Mouse (Mus musculus) neural tube, embryonic 14.5 days (tissue): Measurements from ENCODE around the gene Mctp1. TPM values are rescaled to one million over a fixed set of nuclear protein-coding genes. Genes with fewer than 3 reads are reported as not detected.
"Not testable (repeated sequence)": the region's sequence is repeated elsewhere in the genome, so short reads cannot be mapped to it uniquely, and the experiment has no call there.

Experiments
- ATAC-seq: fragments of 200-750 bp; cut with Nextera tagmentation; 2 replicates; pipeline ENCODE4 v1.8.0; 2017; ENCODE audit warnings: low read depth, mild to moderate bottlenecking, moderate TSS enrichment, moderate library complexity
- H3K27ac ChIP-seq: fragments of 300-500 bp; sonication (generic); 2 replicates; pipeline ENCODE4 v1.5.1; 2014; ENCODE audit warnings: low read depth, mild to moderate bottlenecking, control low read depth, low read length, moderate library complexity, mixed read lengths
- H3K27me3 ChIP-seq: fragments of 300-500 bp; sonication (generic); 2 replicates; pipeline ENCODE4 v1.6.1; 2014; ENCODE audit warnings: low read length; ENCODE audit not compliant: control insufficient read depth, insufficient read depth
- H3K36me3 ChIP-seq: fragments of 300-500 bp; sonication (generic); 2 replicates; pipeline ENCODE4 v1.6.1; 2014; ENCODE audit warnings: low read length, mixed read lengths; ENCODE audit not compliant: control insufficient read depth, insufficient read depth
- H3K4me1 ChIP-seq: fragments of 300-500 bp; sonication (generic); 2 replicates; pipeline ENCODE4 v1.6.1; 2014; ENCODE audit warnings: low read length; ENCODE audit not compliant: control insufficient read depth, insufficient read depth
- H3K4me2 ChIP-seq: fragments of 300-500 bp; sonication (generic); 2 replicates; pipeline ENCODE4 v1.6.1; 2014; ENCODE audit warnings: mild to moderate bottlenecking, low read depth, low read length, control low read depth
- H3K4me3 ChIP-seq: fragments of 300-500 bp; sonication (generic); 2 replicates; pipeline ENCODE4 v1.5.1; 2014; ENCODE audit warnings: low read depth, low read length, control low read depth, mixed read lengths
- H3K9ac ChIP-seq: fragments of 300-500 bp; sonication (generic); replicated peaks from 2 replicates; pipeline ENCODE4 v1.6.1; 2014; ENCODE audit warnings: low read depth, mild to moderate bottlenecking, control low read depth, low read length, mixed read lengths
- H3K9me3 ChIP-seq: fragments of 300-500 bp; sonication (generic); 2 replicates; pipeline ENCODE4 v1.6.1; 2016; ENCODE audit warnings: low read length; ENCODE audit not compliant: control insufficient read depth
- WGBS: fragments of 180-500 bp; shearing (Covaris S2); extraction: QIAGEN DNeasy Blood & Tissue Kit; methylation state at CpG from one replicate; pipeline ENCODE4 v1.1.7; 2014; 5-methylcytosine and 5-hydroxymethylcytosine counted together
- polyA plus RNA-seq: library from polyadenylated mRNA; unstranded; fragments of >200 nt; fragmentation: Nextera tagmentation; extraction: Ambion mirVana; gene quantifications from 2 replicates; pipeline ENCODE4 v1.2.1, GENCODE M21; 2014

Mctp1 gene
- 2.2 and 2.3 TPM in 2 replicates for polyA plus RNA-seq

DNA sequence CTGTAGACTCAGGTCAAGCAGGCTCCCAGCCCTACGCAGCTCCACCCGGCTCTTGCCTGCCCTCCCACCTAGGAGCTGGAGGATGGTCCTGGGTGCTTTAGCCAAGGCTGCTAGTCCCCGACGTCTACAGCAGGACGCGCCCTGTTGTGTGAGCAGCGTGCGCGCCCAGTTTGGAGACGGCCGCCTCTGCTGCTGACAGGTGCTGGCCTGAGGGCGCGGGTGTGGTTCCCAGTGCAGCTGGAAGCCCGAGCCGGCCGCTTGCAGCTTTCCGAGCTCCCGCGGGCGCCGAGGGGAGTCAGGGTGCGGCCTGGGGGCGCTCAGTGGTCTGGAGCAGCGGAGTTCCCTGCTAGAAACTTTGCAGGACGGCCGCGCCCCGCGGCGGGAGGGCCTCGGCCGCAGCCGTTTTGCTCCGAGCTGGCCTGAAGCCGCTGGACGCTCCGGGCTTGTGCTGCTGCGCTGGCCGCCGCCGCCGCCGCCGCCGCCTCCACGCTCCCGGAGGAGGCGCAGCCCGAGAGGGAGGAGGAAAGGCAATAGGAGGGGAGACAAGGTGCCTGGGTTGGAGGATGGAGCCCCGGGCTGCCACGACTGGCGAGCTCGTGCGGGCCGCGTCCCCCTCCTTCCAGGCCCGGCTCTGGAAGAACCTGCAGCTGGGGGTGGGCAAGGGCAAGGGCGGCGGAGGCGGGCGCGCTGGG, at the start of gene Mctp1:
TSS of gene Mctp1 (plus strand) at position 564 of the 692 bp plus-strand sequence.
- WGBS, result under 1% methylated on average over 52 of the region's 62 CpGs
- Histone ChIP-seq H3K9ac (peak within 1 kb of the TSS; percentile 68), H3K27ac (no peak within 1 kb of the TSS)

DNA sequence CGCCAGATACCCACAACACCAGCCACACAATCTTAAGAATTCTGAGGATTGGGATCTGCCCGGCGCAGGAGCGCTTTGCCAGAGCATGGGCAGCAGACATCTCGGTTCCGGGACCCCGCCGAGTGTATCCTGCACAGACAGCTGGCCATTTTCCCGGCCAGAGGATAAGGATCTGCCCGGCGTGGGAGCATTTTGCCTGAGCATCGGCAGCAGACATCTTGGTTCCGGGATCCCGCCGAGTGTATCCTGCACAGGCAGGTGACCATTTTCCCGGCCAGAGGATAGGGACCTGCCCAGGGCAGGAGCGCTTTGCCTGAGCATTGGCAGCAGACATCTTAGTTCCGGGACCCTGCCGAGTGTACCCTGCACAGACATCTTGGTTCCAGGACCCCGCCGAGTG, 38.4 kb upstream of the Mctp1 start:
- not testable (repeated sequence) for H3K9ac ChIP-seq, H3K36me3 ChIP-seq, ATAC-seq, H3K27me3 ChIP-seq, H3K9me3 ChIP-seq, H3K4me1 ChIP-seq, H3K4me3 ChIP-seq, H3K4me2 ChIP-seq, H3K27ac ChIP-seq
- WGBS, result 74% methylated on average over 17 of the region's 21 CpGs

More for the DNA sequence above, at the start of gene Mctp1:
- H3K4me2 ChIP-seq, result peak within 1 kb of the TSS; percentile 99
- H3K4me1 ChIP-seq, result 0 out of 2 replicates have a peak, but pooled peaks cover 4% of the 10 kb centered on the region
- H3K9me3 ChIP-seq, result no peaks in the 10 kb centered on the region
- H3K27me3 ChIP-seq, result peaks cover 7% of the 10 kb centered on the region
- no peaks in the 10 kb centered on the region for H3K36me3 ChIP-seq
- H3K4me3 ChIP-seq, result peak within 1 kb of the TSS; percentile 73
- peak; percentile 89 for ATAC-seq

DNA sequence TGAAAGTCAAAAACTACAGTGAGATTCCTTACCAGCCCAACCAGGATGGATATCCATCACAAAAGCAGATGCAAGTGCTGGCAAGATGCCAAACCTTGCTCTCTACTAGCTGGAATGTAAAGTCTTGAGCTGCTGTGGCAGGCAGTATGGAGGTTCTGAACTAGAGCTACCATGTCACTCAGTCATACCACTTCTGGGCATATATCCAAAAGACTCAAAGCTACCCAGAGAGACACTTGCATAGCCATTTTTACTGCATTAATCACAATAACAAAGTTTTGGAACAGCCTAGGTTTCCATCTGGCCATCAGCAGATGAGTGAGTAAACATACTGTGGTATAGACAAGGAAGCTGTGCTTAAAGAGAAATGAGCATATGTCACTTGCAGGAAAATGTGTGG, 25.6 kb upstream of the Mctp1 start:
- Histone ChIP-seq H3K4me3 (no peak overlapping the region), H3K27me3 (no peaks in the 10 kb centered on the region), H3K4me1 (no peaks in the 10 kb centered on the region), H3K9ac (no peak overlapping the region), H3K4me2 (no peak overlapping the region), H3K9me3 (no peaks in the 10 kb centered on the region), H3K36me3 (no peaks in the 10 kb centered on the region), H3K27ac (no peak overlapping the region)
- ATAC-seq, result no peak

DNA sequence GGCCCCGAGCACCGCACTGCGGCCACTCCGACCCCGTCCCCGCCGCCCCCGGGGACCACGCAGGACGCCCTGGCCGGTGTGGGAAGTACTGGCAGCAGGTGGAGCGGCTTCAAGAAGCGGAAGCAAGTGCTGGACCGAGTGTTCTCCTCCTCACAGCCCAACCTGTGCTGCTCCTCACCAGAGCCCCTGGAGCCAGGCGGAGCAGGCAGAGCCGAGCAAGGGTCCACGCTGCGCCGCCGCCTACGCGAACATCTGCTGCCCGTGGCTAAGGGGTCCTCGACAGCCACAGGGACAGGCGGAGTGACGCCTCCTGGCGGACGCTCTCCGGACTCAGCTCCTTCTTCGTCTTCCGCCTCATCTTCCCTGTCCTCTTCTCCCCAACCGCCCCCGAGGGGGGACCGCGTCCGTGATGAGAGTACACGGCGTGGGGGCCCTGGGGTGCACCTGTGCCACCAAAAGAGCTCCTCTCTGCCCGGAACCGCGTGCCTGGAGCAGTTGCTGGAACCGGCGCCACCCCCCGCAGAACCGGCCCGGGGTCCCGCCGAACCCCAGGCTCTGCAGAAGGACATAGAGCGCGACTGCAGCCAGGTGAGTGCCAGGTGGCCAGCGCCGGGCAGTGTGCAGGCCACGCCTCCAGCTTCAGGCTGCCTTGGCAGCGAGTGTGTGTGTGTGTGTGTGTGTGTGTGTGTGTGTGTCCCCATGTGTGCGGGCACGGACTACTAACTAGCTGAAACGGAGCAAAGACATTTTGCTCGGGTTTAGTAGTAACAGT, 515 bp downstream of the Mctp1 start:
- peaks cover 7% of the 10 kb centered on the region for H3K27me3 ChIP-seq
- peak overlapping the region; percentile 99 for H3K4me2 ChIP-seq
- no peaks in the 10 kb centered on the region for H3K9me3 ChIP-seq
- 0 out of 2 replicates have a peak, but pooled peaks cover 4% of the 10 kb centered on the region for H3K4me1 ChIP-seq
- H3K27ac ChIP-seq, result no peak overlapping the region
- H3K4me3 ChIP-seq, result peak overlapping the region; percentile 73
- no peaks in the 10 kb centered on the region for H3K36me3 ChIP-seq
- peak; percentile 93 for ATAC-seq
- 1% methylated on average over 47 of the region's 58 CpGs for WGBS
- peak overlapping the region; percentile 68 for H3K9ac ChIP-seq

DNA sequence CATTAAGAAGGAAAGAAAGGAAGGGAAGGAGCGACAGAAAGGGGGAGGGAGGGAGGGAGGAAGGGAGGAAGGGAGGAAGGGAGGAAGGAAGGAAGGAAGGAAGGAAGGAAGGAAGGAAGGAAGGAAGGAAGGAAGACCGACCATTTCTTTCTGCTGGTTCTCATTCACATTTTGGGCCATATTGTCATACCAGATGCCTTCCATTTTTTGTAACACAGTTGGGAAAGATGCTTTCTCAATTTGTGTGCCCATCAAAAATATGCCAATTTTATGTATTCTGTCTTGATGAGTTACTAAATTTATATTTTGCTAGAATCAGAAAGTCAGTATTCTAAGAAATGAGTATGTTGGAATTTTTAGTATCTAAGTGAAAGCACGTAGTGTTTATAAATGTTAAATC, 4.3 kb downstream of the Mctp1 start:
- no peaks in the 10 kb centered on the region for H3K36me3 ChIP-seq
- 75% methylated on average over 3 of the region's 3 CpGs for WGBS
- no peak for ATAC-seq

DNA sequence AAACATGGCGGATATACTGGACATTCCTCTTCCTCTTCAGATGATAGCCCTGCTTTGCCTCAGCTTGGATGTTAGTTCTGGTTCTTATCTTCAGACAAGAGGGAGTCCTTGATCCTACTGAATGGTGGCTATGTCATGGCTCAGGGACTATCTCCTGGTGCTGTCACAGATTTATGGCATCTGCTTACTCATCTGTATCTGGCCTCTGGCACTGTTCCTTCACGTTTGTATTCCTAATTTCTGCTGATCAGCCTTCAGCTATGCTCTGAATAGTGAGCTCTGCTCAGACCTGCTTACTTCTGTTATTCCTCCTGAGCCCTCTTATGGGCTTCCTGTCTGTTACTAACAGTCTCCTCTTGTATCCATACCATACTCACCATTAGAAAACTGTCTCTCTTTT, 7.6 kb downstream of the Mctp1 start:
- no peaks in the 10 kb centered on the region for H3K9me3 ChIP-seq
- H3K9ac ChIP-seq, result no peak overlapping the region
- H3K4me1 ChIP-seq, result no peaks in the 10 kb centered on the region
- 70% methylated on average over 2 of the region's 2 CpGs for WGBS
- ATAC-seq, result no peak
- no peaks in the 10 kb centered on the region for H3K27me3 ChIP-seq
- no peak overlapping the region for H3K4me2 ChIP-seq
- no peak overlapping the region for H3K27ac ChIP-seq
- H3K36me3 ChIP-seq, result no peaks in the 10 kb centered on the region
- no peak overlapping the region for H3K4me3 ChIP-seq

More for the DNA sequence above, 4.3 kb downstream of the Mctp1 start:
- Histone ChIP-seq H3K9ac (no peak overlapping the region), H3K9me3 (no peaks in the 10 kb centered on the region), H3K4me2 (no peak overlapping the region), H3K4me3 (no peak overlapping the region), H3K27me3 (peaks cover 7% of the 10 kb centered on the region; the same call in 1 of the 2 replicates), H3K4me1 (0 out of 2 replicates have a peak, but pooled peaks cover 4% of the 10 kb centered on the region), H3K27ac (no peak overlapping the region)

DNA sequence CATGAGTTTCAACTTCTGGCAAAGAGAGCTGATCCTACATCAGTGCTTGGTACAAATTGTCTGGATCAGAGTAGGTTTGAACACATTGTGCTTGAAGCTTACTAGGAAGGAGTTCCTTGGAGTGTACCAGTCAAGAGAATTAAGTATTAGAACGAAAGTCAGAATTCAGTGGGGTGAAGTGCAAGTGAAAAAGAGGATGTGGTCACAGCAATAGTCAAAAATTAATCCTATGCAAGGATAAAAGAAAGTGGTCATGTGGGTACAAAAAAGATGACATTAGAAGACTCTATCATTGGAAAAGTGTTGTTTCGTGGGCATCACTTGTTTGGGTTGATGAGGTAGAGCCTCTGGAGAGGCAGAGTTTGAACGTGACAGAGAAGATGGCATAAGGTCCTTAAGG, 8.8 kb downstream of the Mctp1 start:
- WGBS, result 87% methylated on average over 3 of the region's 3 CpGs
- Histone ChIP-seq H3K27me3 (no peaks in the 10 kb centered on the region), H3K4me1 (no peaks in the 10 kb centered on the region), H3K9me3 (no peaks in the 10 kb centered on the region), H3K27ac (no peak overlapping the region), H3K36me3 (no peaks in the 10 kb centered on the region), H3K4me3 (no peak overlapping the region), H3K9ac (no peak overlapping the region), H3K4me2 (no peak overlapping the region)
- no peak for ATAC-seq

DNA sequence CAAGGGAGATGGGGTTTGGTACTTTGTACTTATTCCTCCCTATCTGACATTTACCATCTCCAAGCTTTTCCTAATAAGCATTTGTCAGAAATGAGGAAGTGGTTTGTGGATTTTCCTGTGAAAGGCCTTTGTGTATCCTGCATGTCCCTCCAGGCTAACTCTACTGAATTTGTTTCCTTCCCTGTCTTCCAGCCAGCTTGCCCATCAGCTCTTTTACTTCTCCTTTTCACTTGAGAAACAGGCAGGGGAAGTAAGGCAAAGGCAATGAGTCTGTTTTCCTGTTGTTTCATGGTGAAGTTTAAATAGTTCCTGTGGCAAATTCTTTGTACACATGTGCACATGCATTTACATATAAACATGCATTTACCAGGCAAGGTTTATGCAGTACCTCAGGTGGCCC, 11.6 kb downstream of the Mctp1 start:
- no peak overlapping the region for H3K4me3 ChIP-seq
- H3K4me2 ChIP-seq, result no peak overlapping the region
- H3K4me1 ChIP-seq, result no peaks in the 10 kb centered on the region
- no peak overlapping the region for H3K9ac ChIP-seq
- no peaks in the 10 kb centered on the region for H3K36me3 ChIP-seq
- H3K27ac ChIP-seq, result no peak overlapping the region
- H3K9me3 ChIP-seq, result no peaks in the 10 kb centered on the region
- no peak for ATAC-seq
- no peaks in the 10 kb centered on the region for H3K27me3 ChIP-seq

DNA sequence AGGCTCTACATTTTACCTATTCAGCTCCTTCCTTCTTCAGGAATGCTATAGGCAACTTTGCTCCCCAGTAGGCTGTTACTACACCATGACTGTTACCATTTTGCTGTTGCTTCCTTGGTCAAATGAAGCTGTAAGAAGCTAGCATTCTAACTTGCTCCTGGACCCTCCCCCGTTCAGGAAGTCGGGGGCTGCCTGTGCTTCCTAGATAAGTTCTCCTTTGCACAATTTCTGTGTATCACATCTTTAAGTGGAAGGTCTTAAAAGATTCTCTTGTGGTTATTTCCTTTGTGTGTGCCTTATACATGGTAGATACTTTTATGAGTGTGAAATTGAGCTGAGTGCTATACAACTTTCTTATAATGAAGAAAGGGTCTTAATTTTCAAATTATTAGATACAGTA, 25.0 kb downstream of the Mctp1 start:
- ATAC-seq, result no peak
- Histone ChIP-seq H3K4me2 (no peak overlapping the region), H3K36me3 (no peaks in the 10 kb centered on the region), H3K9ac (no peak overlapping the region), H3K4me1 (no peaks in the 10 kb centered on the region), H3K9me3 (no peaks in the 10 kb centered on the region), H3K4me3 (no peak overlapping the region), H3K27ac (no peak overlapping the region), H3K27me3 (no peaks in the 10 kb centered on the region)
- WGBS, result 90% methylated on average over 2 of the region's 2 CpGs
